Mouse (Mus musculus) midbrain, embryonic 11.5 days (tissue): ENCODE measurements around the gene Klk9. TPM values are rescaled to one million over a fixed set of nuclear protein-coding genes. Genes with fewer than 3 reads are reported as not detected.

Experiments
- ATAC-seq: fragments of 200-750 bp; cut with Nextera tagmentation; 2 replicates; pipeline ENCODE4 v1.8.0; 2017; ENCODE audit warnings: moderate TSS enrichment, moderate library complexity; ENCODE audit not compliant: low FRiP score
- DNase-seq: peaks from one replicate; pipeline ENCODE4 v3.0.0; 2015; ENCODE audit warnings: low spot score; ENCODE audit errors: missing footprints
- H3K27ac ChIP-seq: fragments of 300-500 bp; sonication (generic); 2 replicates; pipeline ENCODE4 v1.5.1; 2014; ENCODE audit warnings: low read depth, low read length
- H3K27me3 ChIP-seq: fragments of 300-500 bp; sonication (generic); 2 replicates; pipeline ENCODE4 v1.6.1; 2014; ENCODE audit warnings: mild to moderate bottlenecking, low read length, moderate library complexity, mixed read lengths; ENCODE audit not compliant: control insufficient read depth, insufficient read depth
- H3K36me3 ChIP-seq: fragments of 300-500 bp; sonication (generic); 2 replicates; pipeline ENCODE4 v1.6.1; 2014; ENCODE audit warnings: mild to moderate bottlenecking, low read length, moderate library complexity, mixed read lengths; ENCODE audit not compliant: control insufficient read depth, insufficient read depth
- H3K4me1 ChIP-seq: fragments of 300-500 bp; sonication (generic); 2 replicates; pipeline ENCODE4 v1.6.1; 2014; ENCODE audit warnings: low read length; ENCODE audit not compliant: control insufficient read depth, insufficient read depth
- H3K4me2 ChIP-seq: fragments of 300-500 bp; sonication (generic); 2 replicates; pipeline ENCODE4 v1.6.1; 2014; ENCODE audit warnings: mild to moderate bottlenecking, moderate library complexity
- H3K4me3 ChIP-seq: fragments of 300-500 bp; sonication (generic); 2 replicates; pipeline ENCODE4 v1.5.1; 2014; ENCODE audit warnings: low read depth, low read length
- H3K9ac ChIP-seq: fragments of 300-500 bp; sonication (generic); 2 replicates; pipeline ENCODE4 v1.6.1; 2014; ENCODE audit warnings: low read length
- H3K9me3 ChIP-seq: fragments of 300-500 bp; sonication (generic); 2 replicates; pipeline ENCODE4 v1.6.1; 2016; ENCODE audit warnings: low read length; ENCODE audit not compliant: control insufficient read depth
- WGBS: fragments of 180-500 bp; shearing (Covaris S2); extraction: QIAGEN DNeasy Blood & Tissue Kit; methylation state at CpG from one replicate; pipeline ENCODE4 v1.1.7; 2014; 5-methylcytosine and 5-hydroxymethylcytosine counted together
- polyA plus RNA-seq: library from polyadenylated mRNA; unstranded; fragments of >200 nt; fragmentation: Nextera tagmentation; extraction: Ambion mirVana; gene quantifications from 2 replicates; pipeline ENCODE4 v1.2.1, GENCODE M21; 2014

Gene Klk9
- polyA plus RNA-seq, 1 experiment from 2014 or later, result not detected

DNA sequence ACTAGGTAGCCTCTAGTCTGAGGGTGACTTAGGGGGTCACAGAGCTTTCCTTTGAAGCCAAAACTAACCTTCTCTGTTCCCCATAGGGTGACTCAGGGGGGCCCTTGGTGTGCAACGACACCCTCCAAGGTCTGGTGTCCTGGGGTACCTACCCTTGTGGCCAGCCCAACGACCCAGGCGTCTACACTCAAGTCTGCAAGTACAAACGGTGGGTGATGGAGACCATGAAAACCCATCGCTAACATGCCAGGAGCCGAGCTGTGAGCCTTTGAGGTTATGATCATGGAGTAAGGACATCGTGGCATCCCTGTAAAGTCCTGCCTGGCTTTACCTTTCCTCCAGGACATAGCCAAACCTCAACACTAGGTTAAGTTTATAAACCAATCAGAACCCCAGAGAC is 23.5 kb downstream of the Klk9 start:
- 83% methylated on average over 7 of the region's 7 CpGs for WGBS

DNA sequence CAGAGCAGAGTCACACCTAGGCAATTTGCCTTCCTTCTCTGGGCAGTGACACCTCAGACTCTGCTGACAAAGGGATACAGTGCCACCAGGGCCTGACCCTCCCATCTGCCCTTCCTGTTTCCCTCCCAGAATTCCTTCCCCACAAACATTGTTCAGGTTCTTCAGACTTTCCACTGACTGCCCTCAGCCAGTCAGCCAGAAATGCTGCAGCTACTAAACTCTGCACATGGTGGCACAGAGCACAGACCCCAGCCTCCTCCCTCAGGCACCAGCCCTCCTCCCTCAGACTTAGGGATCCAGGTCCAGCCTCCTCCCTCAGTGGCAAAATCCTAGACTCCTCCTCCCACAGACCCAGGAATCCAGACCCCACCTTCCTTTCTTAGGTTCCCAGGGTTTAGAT is 25.1 kb downstream of the Klk9 start:
- DNase-seq (no peak), ATAC-seq (no peak)
- no peak overlapping the region for H3K9ac ChIP-seq
- H3K4me1 ChIP-seq, result no peaks in the 10 kb centered on the region
- H3K9me3 ChIP-seq, result no peaks in the 10 kb centered on the region
- H3K36me3 ChIP-seq, result no peaks in the 10 kb centered on the region
- no peaks in the 10 kb centered on the region for H3K27me3 ChIP-seq
- H3K4me3 ChIP-seq, result no peak overlapping the region
- no peak overlapping the region for H3K4me2 ChIP-seq
- H3K27ac ChIP-seq, result no peak overlapping the region

More for the DNA sequence above, 23.5 kb downstream of the Klk9 start:
- Histone ChIP-seq H3K9me3 (no peaks in the 10 kb centered on the region), H3K4me2 (no peak overlapping the region), H3K4me1 (no peaks in the 10 kb centered on the region), H3K9ac (no peak overlapping the region), H3K4me3 (no peak overlapping the region), H3K27ac (no peak overlapping the region), H3K36me3 (no peaks in the 10 kb centered on the region), H3K27me3 (no peaks in the 10 kb centered on the region)
- DNase-seq (no peak), ATAC-seq (no peak)

DNA sequence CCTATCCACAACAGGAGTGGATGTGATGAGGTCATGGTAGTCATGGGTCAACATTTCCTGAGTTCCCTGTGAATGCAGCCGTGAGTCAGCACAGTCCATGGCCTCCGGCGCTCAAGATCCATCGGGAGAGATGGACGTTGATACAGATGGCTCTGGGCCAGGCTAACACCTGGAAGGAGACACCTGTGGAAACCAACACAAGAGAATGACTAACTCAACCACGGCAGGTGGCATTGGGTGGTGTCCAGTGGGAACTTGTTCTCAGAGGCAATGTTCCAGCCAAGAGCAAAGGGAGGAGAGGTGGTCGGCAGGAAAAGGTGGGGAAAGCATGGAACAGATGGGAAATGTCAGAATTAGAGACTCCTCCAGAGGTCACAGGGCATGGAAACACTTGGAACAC is 29.9 kb downstream of the Klk9 start:
- H3K9me3 ChIP-seq, result no peaks in the 10 kb centered on the region
- ATAC-seq (no peak), DNase-seq (no peak)
- H3K4me2 ChIP-seq, result no peak overlapping the region
- no peaks in the 10 kb centered on the region for H3K36me3 ChIP-seq
- no peak overlapping the region for H3K4me3 ChIP-seq
- H3K4me1 ChIP-seq, result no peaks in the 10 kb centered on the region
- no peak overlapping the region for H3K27ac ChIP-seq
- no peaks in the 10 kb centered on the region for H3K27me3 ChIP-seq
- 92% methylated on average over 7 of the region's 7 CpGs for WGBS
- H3K9ac ChIP-seq, result no peak overlapping the region

DNA sequence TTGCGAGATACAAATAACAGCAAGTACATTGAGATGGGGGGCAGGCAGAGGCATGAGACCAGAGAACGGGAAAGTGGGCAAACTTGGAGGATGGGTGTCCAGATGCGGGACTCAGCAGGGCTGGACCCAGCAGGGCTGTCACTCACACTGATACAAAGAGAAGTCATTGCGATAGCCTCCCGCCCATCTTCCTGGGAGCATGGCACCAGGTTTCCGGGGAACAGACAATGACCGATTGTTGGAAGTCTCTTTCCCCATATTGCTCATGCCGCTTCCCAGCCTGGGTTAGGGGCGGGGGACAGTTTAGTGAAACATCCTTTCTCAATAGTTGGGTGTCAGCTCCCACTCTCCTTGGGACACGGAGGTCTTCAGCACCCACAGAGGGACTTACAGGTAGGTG is 32.5 kb downstream of the Klk9 start, which contains the start of gene Klk6:
Gene Klk6, plus strand, starts transcription at position 301 of the 400 bp plus-strand sequence.
- H3K27me3 ChIP-seq, result no peaks in the 10 kb centered on the region
- H3K27ac ChIP-seq, result no peak within 1 kb of the TSS
- no peaks in the 10 kb centered on the region for H3K4me1 ChIP-seq
- ATAC-seq (no peak), DNase-seq (no peak)
- WGBS, result 80% methylated on average over 10 of the region's 10 CpGs
- H3K9me3 ChIP-seq, result no peaks in the 10 kb centered on the region
- H3K4me3 ChIP-seq, result no peak within 1 kb of the TSS
- no peak within 1 kb of the TSS for H3K9ac ChIP-seq
- H3K4me2 ChIP-seq, result no peak within 1 kb of the TSS
- H3K36me3 ChIP-seq, result no peaks in the 10 kb centered on the region

DNA sequence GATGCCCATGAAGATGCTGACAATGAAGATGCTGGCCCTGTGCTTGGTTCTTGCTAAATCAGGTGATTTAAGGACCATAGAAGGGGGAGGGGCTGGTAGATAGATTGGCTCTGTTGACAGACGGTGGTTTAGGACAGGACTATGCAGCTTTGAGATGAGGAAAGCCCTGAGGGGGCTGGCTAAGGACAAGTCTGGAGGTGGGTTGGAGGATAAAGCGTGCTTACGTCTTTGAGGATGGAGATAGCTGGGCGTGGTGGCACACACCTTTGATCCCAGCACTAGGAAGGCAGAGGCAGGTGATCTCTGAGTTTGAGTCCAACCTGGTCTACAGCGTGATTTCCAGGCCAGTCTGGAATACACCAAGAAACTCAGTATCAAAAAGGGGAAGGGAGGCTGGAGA is 34.4 kb downstream of the Klk9 start:
- no peaks in the 10 kb centered on the region for H3K36me3 ChIP-seq
- H3K4me3 ChIP-seq, result no peak overlapping the region
- no peak overlapping the region for H3K9ac ChIP-seq
- DNase-seq (no peak), ATAC-seq (no peak)
- no peaks in the 10 kb centered on the region for H3K9me3 ChIP-seq
- H3K4me1 ChIP-seq, result no peaks in the 10 kb centered on the region
- no peak overlapping the region for H3K4me2 ChIP-seq
- H3K27me3 ChIP-seq, result no peaks in the 10 kb centered on the region
- no peak overlapping the region for H3K27ac ChIP-seq
- WGBS, result 84% methylated on average over 5 of the region's 5 CpGs

DNA sequence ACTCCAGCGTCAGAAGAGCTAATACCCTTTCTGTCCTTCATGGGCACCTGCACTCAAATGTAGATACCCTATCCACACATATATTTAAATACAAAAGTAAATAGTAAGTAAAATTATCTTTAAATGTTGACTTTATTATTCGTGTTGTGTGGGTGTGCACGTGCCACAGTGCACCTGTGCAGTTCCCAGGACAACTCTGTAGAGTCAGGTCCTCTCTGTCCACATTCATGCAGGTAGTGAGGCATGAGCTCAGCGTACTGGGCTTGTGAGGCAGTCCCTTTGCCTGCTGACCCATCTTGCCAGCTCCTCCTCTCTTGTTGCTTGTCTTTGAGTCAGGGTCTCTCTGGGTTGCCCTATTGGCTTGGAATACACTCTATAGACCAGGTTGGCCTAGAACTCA is 36.0 kb downstream of the Klk9 start:
- H3K36me3 ChIP-seq, result no peaks in the 10 kb centered on the region
- H3K4me2 ChIP-seq, result no peak overlapping the region
- no peaks in the 10 kb centered on the region for H3K4me1 ChIP-seq
- H3K27ac ChIP-seq, result no peak overlapping the region
- H3K4me3 ChIP-seq, result no peak overlapping the region
- no peak overlapping the region for H3K9ac ChIP-seq
- H3K27me3 ChIP-seq, result no peaks in the 10 kb centered on the region
- DNase-seq, result no peak
- H3K9me3 ChIP-seq, result no peaks in the 10 kb centered on the region
- ATAC-seq, result no peak
- 81% methylated on average over 4 of the region's 4 CpGs for WGBS

DNA sequence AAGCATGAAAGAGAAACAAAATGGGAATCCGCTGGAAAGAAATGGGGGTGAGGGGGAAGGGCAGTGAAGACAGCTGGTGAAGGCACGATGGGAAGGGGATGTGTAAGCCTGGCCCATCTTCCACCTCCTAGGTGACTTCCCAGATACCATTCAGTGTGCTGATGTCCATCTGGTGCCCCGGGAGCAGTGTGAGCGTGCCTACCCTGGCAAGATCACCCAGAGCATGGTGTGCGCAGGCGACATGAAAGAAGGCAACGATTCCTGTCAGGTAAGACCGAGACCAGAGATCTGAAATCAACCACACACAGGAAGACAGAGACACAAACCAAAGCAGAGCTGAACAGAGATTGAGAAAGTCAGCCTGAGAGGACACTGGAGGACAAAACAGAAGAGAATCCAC is 37.3 kb downstream of the Klk9 start:
- no peak for ATAC-seq
- no peak for DNase-seq
- 87% methylated on average over 8 of the region's 8 CpGs for WGBS
- no peak overlapping the region for H3K9ac ChIP-seq
- no peak overlapping the region for H3K4me2 ChIP-seq
- no peaks in the 10 kb centered on the region for H3K9me3 ChIP-seq
- H3K27me3 ChIP-seq, result no peaks in the 10 kb centered on the region
- H3K27ac ChIP-seq, result no peak overlapping the region
- no peaks in the 10 kb centered on the region for H3K4me1 ChIP-seq
- H3K4me3 ChIP-seq, result no peak overlapping the region
- H3K36me3 ChIP-seq, result no peaks in the 10 kb centered on the region

DNA sequence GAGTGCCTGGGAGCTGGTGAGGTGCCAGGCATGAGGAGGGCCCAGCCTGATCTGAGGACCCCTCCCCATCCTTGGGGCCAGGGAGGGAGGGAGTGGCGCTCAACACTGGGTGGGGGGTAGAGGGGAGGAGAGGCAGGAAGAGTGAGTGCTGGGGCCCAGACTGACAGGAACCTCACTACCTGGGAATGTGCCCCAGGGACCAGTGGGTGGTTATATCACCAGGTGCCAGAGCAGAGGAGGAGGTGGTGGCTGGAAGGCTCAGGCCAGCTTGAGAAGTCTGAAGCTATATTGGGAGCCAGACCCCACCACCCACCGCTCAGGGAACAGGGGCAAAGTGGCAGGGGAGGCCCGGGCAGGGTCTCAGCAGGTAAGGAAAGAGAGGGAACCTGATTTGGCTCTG is 50.0 kb downstream of the Klk9 start, which contains the start of gene Klk5:
Gene Klk5, plus strand, starts transcription at position 271 of the 400 bp plus-strand sequence.
- ATAC-seq (no peak), DNase-seq (no peak)
- no peak within 1 kb of the TSS for H3K9ac ChIP-seq
- no peaks in the 10 kb centered on the region for H3K27me3 ChIP-seq
- H3K4me1 ChIP-seq, result no peaks in the 10 kb centered on the region
- H3K36me3 ChIP-seq, result no peaks in the 10 kb centered on the region
- no peak within 1 kb of the TSS for H3K4me2 ChIP-seq
- H3K27ac ChIP-seq, result no peak within 1 kb of the TSS
- H3K4me3 ChIP-seq, result no peak within 1 kb of the TSS
- WGBS, result 74% methylated on average over 3 of the region's 3 CpGs
- H3K9me3 ChIP-seq, result no peaks in the 10 kb centered on the region

DNA sequence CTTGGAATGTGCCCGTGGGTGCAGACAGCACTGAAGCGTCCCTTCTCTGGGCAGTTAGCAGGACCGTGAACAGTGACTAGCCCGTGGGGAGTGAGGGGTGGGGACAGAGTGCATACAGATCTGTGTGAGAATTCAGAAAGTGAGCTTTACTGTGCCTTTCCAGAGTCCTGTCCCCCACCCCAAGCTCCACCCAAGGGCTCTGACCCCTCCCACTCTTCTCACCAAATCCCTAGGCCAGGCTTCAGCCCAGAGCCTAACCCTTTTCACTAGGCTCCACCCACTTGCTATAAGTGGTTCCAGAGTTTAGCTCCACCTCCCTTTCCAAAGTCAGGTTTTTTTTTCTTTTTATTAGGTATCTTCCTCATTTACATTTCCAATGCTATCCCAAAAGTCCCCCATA is 52.1 kb downstream of the Klk9 start:
- no peak overlapping the region for H3K9ac ChIP-seq
- DNase-seq, result no peak
- no peak overlapping the region for H3K4me3 ChIP-seq
- H3K36me3 ChIP-seq, result no peaks in the 10 kb centered on the region
- H3K4me1 ChIP-seq, result no peaks in the 10 kb centered on the region
- no peak overlapping the region for H3K4me2 ChIP-seq
- no peak for ATAC-seq
- no peaks in the 10 kb centered on the region for H3K27me3 ChIP-seq
- H3K9me3 ChIP-seq, result no peaks in the 10 kb centered on the region
- no peak overlapping the region for H3K27ac ChIP-seq
- WGBS, result 84% methylated on average over 4 of the region's 4 CpGs
